Mouse (Mus musculus) retina, embryonic 14.5 days (tissue): ENCODE measurements at regions not wholly inside any gene's neighbourhood (a gene's known extent, or its start where the extent isn't known, plus 50 kb on each side); places are given as distances from the start of the nearest gene placed in this dataset.

Experiments
- DNase-seq: peaks from one replicate; pipeline ENCODE4 v3.0.0-alpha.2; 2015; ENCODE audit warnings: low spot score

DNA sequence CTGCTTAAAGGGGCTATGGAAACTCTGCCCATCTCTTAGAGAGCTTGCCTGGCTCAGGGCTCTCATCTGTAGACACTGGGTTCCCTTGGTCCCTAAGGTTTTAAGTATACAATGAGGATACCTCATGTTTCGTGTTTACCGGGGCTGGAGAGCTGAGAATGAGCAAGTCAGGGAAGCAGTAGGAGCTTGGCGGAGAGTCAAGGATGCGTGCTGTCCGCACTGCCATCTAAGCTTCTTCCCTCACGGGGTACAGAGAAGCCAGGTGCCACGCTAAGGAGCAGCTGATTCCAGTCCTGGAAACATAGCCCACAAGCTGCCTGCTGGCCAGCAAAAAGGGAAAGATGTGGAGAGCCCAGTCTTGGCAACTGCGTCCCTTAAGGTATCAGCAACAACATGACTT, 55.0 kb upstream of the Ttc34 start:
- DNase-seq = no peak

DNA sequence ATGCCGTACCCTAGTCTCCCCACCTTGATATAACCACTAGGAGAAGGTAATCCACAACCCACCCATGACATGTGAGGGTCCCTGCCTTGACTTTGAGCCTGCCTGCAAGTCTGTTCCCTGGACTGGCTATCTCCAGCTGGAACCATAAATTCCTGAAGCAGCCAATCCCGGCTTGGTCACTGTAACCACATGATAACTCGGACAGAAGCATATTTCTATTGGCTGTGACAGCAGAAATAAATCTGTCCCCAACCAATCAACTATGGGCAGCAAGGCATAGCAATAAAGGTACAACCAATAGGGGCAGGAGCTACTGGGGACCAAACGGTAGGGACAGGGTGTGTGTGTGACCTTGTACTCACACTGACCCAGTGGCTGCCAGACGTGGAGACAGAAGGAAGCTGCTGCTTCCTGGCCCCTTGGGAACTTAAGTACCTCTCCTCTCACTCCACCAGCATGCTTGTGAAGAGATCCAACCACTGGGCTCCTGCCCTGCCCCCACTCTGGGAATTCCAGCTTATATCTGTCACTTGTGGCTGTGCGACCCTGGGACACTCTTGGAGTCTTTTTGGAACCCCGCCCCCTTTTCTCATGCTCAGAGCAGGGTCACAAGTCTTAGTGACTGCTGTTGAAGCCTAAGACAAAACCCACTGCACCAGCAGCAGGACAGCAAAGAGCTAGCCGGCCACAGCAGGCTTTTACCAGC, 51.8 kb upstream of the Ttc34 start:
- no peak for DNase-seq

DNA sequence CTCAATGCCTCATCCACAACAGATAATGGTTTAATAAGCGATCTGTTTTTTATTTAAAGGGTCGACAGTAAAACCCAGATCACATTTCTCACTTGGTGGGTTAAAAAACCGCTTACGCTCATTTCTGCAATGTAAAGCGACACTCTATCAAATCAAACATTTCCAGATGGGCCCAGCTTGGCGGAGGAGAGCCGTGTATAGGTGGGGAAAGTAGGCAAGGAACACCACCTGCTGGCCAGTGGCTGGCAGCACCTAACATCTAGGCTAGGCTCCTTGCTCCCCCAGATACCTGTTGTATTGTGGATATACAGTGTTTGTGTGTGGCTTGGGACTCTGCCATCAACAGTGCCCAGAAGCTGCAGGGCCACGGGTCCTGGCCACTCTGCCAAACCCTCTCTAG, 50.1 kb upstream of the Ttc34 start:
- DNase-seq = no peak
